Mouse (Mus musculus) liver, adult 2 months (tissue): Measurements from ENCODE around the gene Chst4. TPM values are rescaled to one million over a fixed set of nuclear protein-coding genes. Genes with fewer than 3 reads are reported as not detected.
"Not testable (repeated sequence)": the region's sequence is repeated elsewhere in the genome, so short reads cannot be mapped to it uniquely, and the experiment has no call there.

Source experiments
- DNase-seq: peaks from one replicate; pipeline ENCODE4 v3.0.0-alpha.2; 2011; ENCODE audit warnings: low read depth, low spot score; ENCODE audit errors: extremely low read depth
- H3K27ac ChIP-seq: fragments of 200-500 bp; replicated peaks from 2 replicates; pipeline ENCODE4 v1.5.1; 2012; ENCODE audit warnings: low read depth, mild to moderate bottlenecking, control low read depth, inconsistent platforms, low read length; ENCODE audit not compliant: insufficient read depth
- H3K27me3 ChIP-seq: fragments of 200-500 bp; 2 replicates; pipeline ENCODE4 v1.6.1; 2012; ENCODE audit warnings: mild to moderate bottlenecking, moderate library complexity, low read length, inconsistent platforms; ENCODE audit not compliant: control insufficient read depth, insufficient read depth
- H3K36me3 ChIP-seq: fragments of 200-500 bp; 2 replicates; pipeline ENCODE4 v1.6.1; 2012; ENCODE audit warnings: low read length, inconsistent platforms; ENCODE audit not compliant: control insufficient read depth, insufficient read depth
- H3K4me1 ChIP-seq: fragments of 200-500 bp; 2 replicates; pipeline ENCODE4 v1.6.1; 2011; ENCODE audit warnings: low read length; ENCODE audit not compliant: control insufficient read depth, insufficient read depth
- H3K4me3 ChIP-seq: fragments of 200-500 bp; 2 replicates; pipeline ENCODE4 v1.5.1; 2011; ENCODE audit warnings: low read depth, mild to moderate bottlenecking, control low read depth, low read length, moderate library complexity; ENCODE audit not compliant: insufficient read depth
- H3K79me2 ChIP-seq: fragments of 200-500 bp; 2 replicates; pipeline ENCODE4 v1.6.1; 2012; ENCODE audit warnings: inconsistent platforms, mild to moderate bottlenecking, low read length, moderate library complexity; ENCODE audit not compliant: control insufficient read depth, insufficient read depth
- H3K9ac ChIP-seq: fragments of 200-500 bp; 2 replicates; pipeline ENCODE4 v1.6.1; 2012; ENCODE audit warnings: low read depth, mild to moderate bottlenecking, control low read depth, inconsistent platforms, low read length
- CTCF ChIP-seq: fragments of 200-500 bp; IDR thresholded peaks from 2 replicates; pipeline ENCODE4 v1.5.1; 2011; ENCODE audit warnings: low read depth, low read length, control low read depth
- POLR2A ChIP-seq: fragments of 200-500 bp; IDR thresholded peaks from 2 replicates; pipeline ENCODE4 v1.6.1; 2011; ENCODE audit warnings: low read length, control low read depth; ENCODE audit not compliant: insufficient read depth; ENCODE audit errors: extremely low read depth
- WGBS: fragments of 180-500 bp; shearing (Covaris S2); methylation state at CpG from one replicate; pipeline ENCODE4 v1.1.7; 2018; 5-methylcytosine and 5-hydroxymethylcytosine counted together
- polyA plus RNA-seq: library from polyadenylated mRNA; depleted of rRNA; stranded (reverse); fragments of >200 nt; gene quantifications from 2 replicates; pipeline ENCODE4 v1.2.3, GENCODE M21; 2012
- total RNA-seq: library from RNA; depleted of rRNA; stranded (reverse); fragments of >200 nt; gene quantifications from 2 replicates; pipeline ENCODE4 v1.2.3, GENCODE M21; 2014

The Chst4 gene
- total and polyA plus RNA-seq, 2 experiments = 0.18 to 0.39 TPM

GRCm38 (mm10) chr8:110040509-110040908 is 969 bp upstream of the Chst4 start:
- TF ChIP-seq CTCF = no peak
- no peak for TF ChIP-seq POLR2A
- Histone ChIP-seq H3K9ac (no peak overlapping the region), H3K36me3 (no peaks in the 10 kb centered on the region), H3K4me3 (no peak overlapping the region), H3K27ac (no peak overlapping the region), H3K27me3 (no peaks in the 10 kb centered on the region), H3K79me2 (no peaks in the 10 kb centered on the region), H3K4me1 (no peaks in the 10 kb centered on the region)
- no peak for DNase-seq
- WGBS = 79% methylated on average over 4 of the region's 4 CpGs

- DNase-seq = no peak
- no peak for TF ChIP-seq CTCF
- TF ChIP-seq POLR2A = no peak
- no peak overlapping the region for H3K27ac ChIP-seq
- H3K4me3 ChIP-seq = no peak overlapping the region
- no peaks in the 10 kb centered on the region for H3K79me2 ChIP-seq
- H3K4me1 ChIP-seq = no peaks in the 10 kb centered on the region
- H3K27me3 ChIP-seq = no peaks in the 10 kb centered on the region
- no peaks in the 10 kb centered on the region for H3K36me3 ChIP-seq
- no peak overlapping the region for H3K9ac ChIP-seq
- 46% methylated on average over 7 of the region's 7 CpGs for WGBS
These were observed 324 bp downstream of the Chst4 start for GRCm38 (mm10) chr8:110039216-110039615.

GRCm38 (mm10) chr8:110036156-110036555 is 3.4 kb downstream of the Chst4 start:
- Histone ChIP-seq H3K27ac (no peak overlapping the region), H3K4me1 (no peaks in the 10 kb centered on the region), H3K9ac (no peak overlapping the region), H3K36me3 (no peaks in the 10 kb centered on the region), H3K4me3 (no peak overlapping the region), H3K79me2 (no peaks in the 10 kb centered on the region), H3K27me3 (no peaks in the 10 kb centered on the region)
- no peak for DNase-seq
- TF ChIP-seq POLR2A (no peak), CTCF (no peak)
- 75% methylated on average over 2 of the region's 2 CpGs for WGBS

GRCm38 (mm10) chr8:110034331-110034730 is 5.2 kb downstream of the Chst4 start:
- Histone ChIP-seq H3K27ac (no peak overlapping the region), H3K27me3 (no peaks in the 10 kb centered on the region), H3K9ac (no peak overlapping the region), H3K4me3 (no peak overlapping the region), H3K4me1 (no peaks in the 10 kb centered on the region), H3K36me3 (no peaks in the 10 kb centered on the region), H3K79me2 (no peaks in the 10 kb centered on the region)
- TF ChIP-seq POLR2A = no peak
- DNase-seq = no peak
- WGBS = 68% methylated on average over 4 of the region's 4 CpGs

GRCm38 (mm10) chr8:110033771-110034170 is 5.8 kb downstream of the Chst4 start:
- not testable (repeated sequence) for DNase-seq
- WGBS = 46% methylated on average over 8 of the region's 8 CpGs

GRCm38 (mm10) chr8:110022768-110023344 is 16.7 kb downstream of the Chst4 start:
- Histone ChIP-seq H3K36me3 (no peaks in the 10 kb centered on the region), H3K27ac (no peak overlapping the region), H3K79me2 (no peaks in the 10 kb centered on the region), H3K9ac (no peak overlapping the region), H3K27me3 (no peaks in the 10 kb centered on the region), H3K4me3 (no peak overlapping the region), H3K4me1 (no peaks in the 10 kb centered on the region)
- 86% methylated on average over 10 of the region's 10 CpGs for WGBS
- DNase-seq = no peak
- no peak for TF ChIP-seq POLR2A
- no peak for TF ChIP-seq CTCF

More at GRCm38 (mm10) chr8:110033771-110034170, 5.8 kb downstream of the Chst4 start:
- H3K27me3 ChIP-seq, H3K4me1 ChIP-seq, H3K9ac ChIP-seq, H3K79me2 ChIP-seq, H3K4me3 ChIP-seq, H3K36me3 ChIP-seq, H3K27ac ChIP-seq: not testable (repeated sequence)
